Mouse (Mus musculus): Measurements from ENCODE around the gene Cdca3.
A peak's percentile ranks its signal among the peaks of the same experiment; 100 is the strongest.

The Cdca3 gene

GRCm38 (mm10) chr6:124834512-124835081 is 5.2 kb downstream of the Cdca3 start:
- DNase-seq (ENCODE audit: low spot score) = no peak

- DNase-seq (ENCODE audit: low spot score) = no peak
These were observed 6.2 kb downstream of the Cdca3 start for GRCm38 (mm10) chr6:124835531-124835930.

GRCm38 (mm10) chr6:124836411-124836810 is 7.1 kb downstream of the Cdca3 start:
- no peak for DNase-seq (ENCODE audit: low spot score)

GRCm38 (mm10) chr6:124839805-124840204 is 10.5 kb downstream of the Cdca3 start:
- no peak for DNase-seq (ENCODE audit: low spot score)

- DNase-seq (ENCODE audit: low spot score) = no peak
These were observed 11.2 kb downstream of the Cdca3 start, which contains the start of gene Gnb3 for GRCm38 (mm10) chr6:124840241-124841167. Gnb3 (minus strand) TSS chr6:124840275.

- peak; percentile 82 for DNase-seq (ENCODE audit: low spot score)
These were observed 18.0 kb downstream of the Cdca3 start for GRCm38 (mm10) chr6:124847305-124847704.

- no peak for DNase-seq (ENCODE audit: low spot score)
These were observed 21.2 kb downstream of the Cdca3 start for GRCm38 (mm10) chr6:124850535-124850934.

- DNase-seq (ENCODE audit: low spot score) = no peak
These were observed 25.3 kb downstream of the Cdca3 start for GRCm38 (mm10) chr6:124854647-124855046.

- peak; percentile 68 for DNase-seq (ENCODE audit: low spot score)
These were observed 27.0 kb downstream of the Cdca3 start for GRCm38 (mm10) chr6:124856321-124856720.

- peak; percentile 85 for DNase-seq (ENCODE audit: low spot score)
These were observed 27.8 kb downstream of the Cdca3 start, which contains the start of gene P3h3 for GRCm38 (mm10) chr6:124856916-124857839. P3h3 (minus strand) TSS chr6:124857752.

GRCm38 (mm10) chr6:124857840-124858530 is 28.6 kb downstream of the Cdca3 start:
- no peak for DNase-seq (ENCODE audit: low spot score)

- DNase-seq (ENCODE audit: low spot score) = no peak
These were observed 29.4 kb downstream of the Cdca3 start for GRCm38 (mm10) chr6:124858561-124859318.

GRCm38 (mm10) chr6:124859725-124860124 is 30.4 kb downstream of the Cdca3 start:
- peak; percentile 69 for DNase-seq (ENCODE audit: low spot score)

GRCm38 (mm10) chr6:124860511-124860910 is 31.2 kb downstream of the Cdca3 start:
- DNase-seq (ENCODE audit: low spot score) = no peak

- no peak for DNase-seq (ENCODE audit: low spot score)
These were observed 31.9 kb downstream of the Cdca3 start for GRCm38 (mm10) chr6:124861266-124861665.

- no peak for DNase-seq (ENCODE audit: low spot score)
These were observed 32.5 kb downstream of the Cdca3 start for GRCm38 (mm10) chr6:124861802-124862201.

- no peak for DNase-seq (ENCODE audit: low spot score)
These were observed 33.2 kb downstream of the Cdca3 start for GRCm38 (mm10) chr6:124862406-124863124.

GRCm38 (mm10) chr6:124863125-124863657 is 33.8 kb downstream of the Cdca3 start:
- no peak for DNase-seq (ENCODE audit: low spot score)

- DNase-seq (ENCODE audit: low spot score) = peak; percentile 65
These were observed 34.4 kb downstream of the Cdca3 start, which contains the start of gene Gpr162 for GRCm38 (mm10) chr6:124863658-124864298. Gpr162 (minus strand) TSS chr6:124863983.

All from yolk sac, embryonic 10.5 days (tissue).